Mouse (Mus musculus): ENCODE data around the gene Prkce. TPM values are rescaled to one million over a fixed set of nuclear protein-coding genes. Genes with fewer than 3 reads are reported as not detected.
A peak's percentile ranks its signal among the peaks of the same experiment; 100 is the strongest.

Prkce gene
- polyA plus RNA-seq, 1 experiment from 2014 or later: 0.77 TPM

DNA sequence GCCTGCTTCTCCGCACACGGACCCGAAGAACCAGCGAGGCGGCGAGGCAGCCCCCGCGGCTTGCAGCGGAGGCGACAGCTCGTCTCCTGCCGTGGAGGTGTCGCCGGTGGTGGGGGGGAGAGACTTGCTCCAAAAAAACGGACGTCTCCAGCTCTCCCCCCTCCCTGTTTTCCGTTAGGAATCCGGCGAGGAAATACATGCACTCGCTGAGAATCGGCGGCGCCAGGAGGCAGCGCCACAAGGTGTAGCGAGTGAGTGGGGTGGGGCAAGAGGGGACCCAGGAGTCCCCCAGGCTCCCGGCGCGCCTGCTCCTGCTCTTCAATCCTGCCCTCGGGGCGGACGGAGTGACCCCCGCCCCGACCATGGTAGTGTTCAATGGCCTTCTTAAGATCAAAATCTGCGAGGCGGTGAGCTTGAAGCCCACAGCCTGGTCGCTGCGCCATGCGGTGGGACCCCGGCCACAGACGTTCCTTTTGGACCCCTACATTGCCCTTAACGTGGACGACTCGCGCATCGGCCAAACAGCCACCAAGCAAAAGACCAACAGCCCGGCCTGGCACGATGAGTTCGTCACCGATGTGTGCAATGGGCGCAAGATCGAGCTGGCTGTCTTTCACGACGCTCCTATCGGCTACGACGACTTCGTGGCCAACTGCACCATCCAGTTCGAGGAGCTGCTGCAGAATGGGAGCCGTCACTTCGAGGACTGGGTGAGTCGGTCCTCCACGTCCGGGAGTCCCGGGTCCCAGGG, 821 bp downstream of the Prkce start:
- Histone ChIP-seq H3K4me2 (ENCODE audit: low read depth, low read length) (peak overlapping the region; percentile 86), H3K4me1 (ENCODE audit: control insufficient read depth, low read depth, low read length) (peaks cover 10% of the 10 kb centered on the region), H3K27me3 (ENCODE audit: control insufficient read depth, insufficient read depth, low read depth, low read length) (peaks cover 36% of the 10 kb centered on the region), H3K9ac (ENCODE audit: low read depth, low read length) (peak overlapping the region; percentile 64), H3K36me3 (ENCODE audit: control insufficient read depth, insufficient read depth) (no peaks in the 10 kb centered on the region; the same call in 1 of the 2 replicates), H3K4me3 (ENCODE audit: low read depth, low read length) (peak overlapping the region; percentile 74), H3K27ac (ENCODE audit: low read length) (no peak overlapping the region), H3K9me3 (replicated peaks; ENCODE audit: control insufficient read depth, low read length) (no peaks in the 10 kb centered on the region)
- whole genome bisulfite sequencing (ENCODE audit: insufficient replicate concordance): under 1% methylated on average over 60 of the region's 64 CpGs
- no peak for ATAC-seq (ENCODE audit: low read depth)

DNA sequence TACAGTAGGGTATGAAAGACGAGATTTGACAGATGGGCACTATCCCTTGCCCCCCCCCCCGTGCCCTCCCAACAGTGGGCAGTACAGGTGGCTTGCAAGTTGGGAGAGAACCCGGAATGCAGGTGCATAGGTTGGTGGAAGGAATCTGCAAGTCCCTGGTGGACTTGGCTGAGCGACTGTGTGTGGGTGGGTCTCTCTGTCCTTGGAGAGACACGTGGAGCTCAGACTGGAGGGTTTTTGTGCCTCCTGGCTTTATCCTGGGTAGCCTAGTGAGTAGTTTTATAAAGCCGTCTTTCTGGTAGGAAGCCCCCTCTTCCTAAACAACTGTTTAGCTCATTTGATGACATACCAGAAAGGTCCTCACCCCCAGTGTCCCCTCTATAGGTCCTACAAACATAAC, 1.5 kb downstream of the Prkce start:
- H3K4me2 ChIP-seq (ENCODE audit: low read depth, low read length): peak overlapping the region; percentile 86

DNA sequence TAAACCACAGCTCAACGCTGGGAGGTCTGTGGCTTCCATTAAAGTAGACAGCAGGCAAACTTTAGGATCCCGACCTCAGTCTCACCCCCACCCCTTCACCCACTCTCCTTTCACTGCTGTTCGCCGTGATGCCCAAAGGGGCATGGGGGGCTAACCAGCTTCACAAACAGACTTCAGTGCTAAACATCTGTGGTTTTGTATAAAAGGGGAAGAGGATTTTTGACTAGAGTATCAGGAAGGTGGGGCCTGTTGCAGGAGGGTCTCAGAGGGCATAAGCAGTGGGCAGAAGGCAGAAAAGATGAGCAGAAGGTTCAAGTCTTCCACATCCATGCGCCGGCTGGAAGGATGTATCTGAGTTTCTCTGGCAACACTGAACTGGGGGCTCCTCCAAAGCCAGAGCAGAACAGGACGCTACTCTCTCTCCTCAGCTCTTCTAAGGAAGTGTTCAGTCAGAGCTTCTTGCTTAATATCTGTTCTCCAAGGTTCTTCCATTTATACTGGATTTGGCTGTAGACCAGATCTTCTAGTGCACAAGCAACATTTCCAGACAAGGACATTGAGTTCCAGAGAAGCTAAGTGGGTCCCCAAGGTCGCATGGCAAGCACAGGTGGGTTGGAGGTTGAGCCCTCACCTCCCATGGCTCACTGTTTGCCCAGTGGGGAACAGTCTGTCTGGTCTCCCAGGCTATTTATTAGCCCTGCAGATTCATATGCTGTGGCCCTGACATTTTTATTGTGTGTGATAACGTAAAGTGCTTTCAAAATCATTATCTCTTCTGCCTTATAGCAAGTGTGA, 2.8 kb downstream of the Prkce start:
- H3K9ac ChIP-seq (ENCODE audit: low read depth, low read length): no peak overlapping the region
- 43% methylated on average over 9 of the region's 9 CpGs for WGBS (ENCODE audit: insufficient replicate concordance)
- H3K9me3 ChIP-seq (replicated peaks; ENCODE audit: control insufficient read depth, low read length): no peaks in the 10 kb centered on the region

More for the DNA sequence above, 1.5 kb downstream of the Prkce start:
- peaks cover 10% of the 10 kb centered on the region for H3K4me1 ChIP-seq (ENCODE audit: control insufficient read depth, low read depth, low read length)
- ATAC-seq (ENCODE audit: low read depth): no peak
- H3K9ac ChIP-seq (ENCODE audit: low read depth, low read length): no peak overlapping the region; the same call in 1 of the 2 replicates
- peaks cover 36% of the 10 kb centered on the region for H3K27me3 ChIP-seq (ENCODE audit: control insufficient read depth, insufficient read depth, low read depth, low read length)
- H3K27ac ChIP-seq (ENCODE audit: low read length): no peak overlapping the region
- H3K4me3 ChIP-seq (ENCODE audit: low read depth, low read length): peak overlapping the region; percentile 74
- H3K9me3 ChIP-seq (replicated peaks; ENCODE audit: control insufficient read depth, low read length): no peaks in the 10 kb centered on the region
- 29% methylated on average over 6 of the region's 6 CpGs for WGBS (ENCODE audit: insufficient replicate concordance)
- H3K36me3 ChIP-seq (ENCODE audit: control insufficient read depth, insufficient read depth): no peaks in the 10 kb centered on the region; the same call in 1 of the 2 replicates

DNA sequence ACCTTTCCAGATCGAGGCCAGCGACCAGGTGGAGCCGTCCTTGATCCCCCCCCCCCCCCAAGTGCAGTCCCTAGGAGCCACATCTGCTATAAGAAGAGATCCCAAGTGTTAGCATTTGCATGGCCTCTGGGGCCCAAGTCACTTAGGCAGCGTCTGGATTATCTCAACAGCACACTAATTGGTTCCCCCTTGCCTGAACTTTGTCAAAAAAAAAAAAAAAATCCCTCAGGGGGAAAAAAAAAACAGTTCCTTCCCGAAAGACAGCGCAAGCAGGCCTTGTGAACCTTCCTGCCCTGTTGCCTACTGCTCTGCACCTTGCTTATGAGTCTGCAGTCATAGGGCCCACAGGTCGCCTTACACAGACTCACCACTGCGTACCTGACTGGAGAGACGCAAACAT, 7.9 kb downstream of the Prkce start:
- no peak overlapping the region for H3K9ac ChIP-seq (ENCODE audit: low read depth, low read length)
- no peak for ATAC-seq (ENCODE audit: low read depth)
- H3K27me3 ChIP-seq (ENCODE audit: control insufficient read depth, insufficient read depth, low read depth, low read length): no peaks in the 10 kb centered on the region
- no peaks in the 10 kb centered on the region for H3K9me3 ChIP-seq (replicated peaks; ENCODE audit: control insufficient read depth, low read length)
- no peak overlapping the region for H3K4me3 ChIP-seq (ENCODE audit: low read depth, low read length)
- H3K27ac ChIP-seq (ENCODE audit: low read length): no peak overlapping the region
- no peak overlapping the region for H3K4me2 ChIP-seq (ENCODE audit: low read depth, low read length)
- WGBS (ENCODE audit: insufficient replicate concordance): 51% methylated on average over 9 of the region's 9 CpGs
- no peaks in the 10 kb centered on the region for H3K4me1 ChIP-seq (ENCODE audit: control insufficient read depth, low read depth, low read length)
- H3K36me3 ChIP-seq (ENCODE audit: control insufficient read depth, insufficient read depth): no peaks in the 10 kb centered on the region; the same call in 1 of the 2 replicates

More for the DNA sequence above, 2.8 kb downstream of the Prkce start:
- Histone ChIP-seq H3K36me3 (ENCODE audit: control insufficient read depth, insufficient read depth) (no peaks in the 10 kb centered on the region; the same call in 1 of the 2 replicates), H3K4me2 (ENCODE audit: low read depth, low read length) (peak overlapping the region; percentile 13; the same call in 1 of the 2 replicates), H3K27me3 (ENCODE audit: control insufficient read depth, insufficient read depth, low read depth, low read length) (peaks cover 36% of the 10 kb centered on the region), H3K4me3 (ENCODE audit: low read depth, low read length) (no peak overlapping the region), H3K4me1 (ENCODE audit: control insufficient read depth, low read depth, low read length) (peaks cover 10% of the 10 kb centered on the region), H3K27ac (ENCODE audit: low read length) (no peak overlapping the region)
- no peak for ATAC-seq (ENCODE audit: low read depth)

DNA sequence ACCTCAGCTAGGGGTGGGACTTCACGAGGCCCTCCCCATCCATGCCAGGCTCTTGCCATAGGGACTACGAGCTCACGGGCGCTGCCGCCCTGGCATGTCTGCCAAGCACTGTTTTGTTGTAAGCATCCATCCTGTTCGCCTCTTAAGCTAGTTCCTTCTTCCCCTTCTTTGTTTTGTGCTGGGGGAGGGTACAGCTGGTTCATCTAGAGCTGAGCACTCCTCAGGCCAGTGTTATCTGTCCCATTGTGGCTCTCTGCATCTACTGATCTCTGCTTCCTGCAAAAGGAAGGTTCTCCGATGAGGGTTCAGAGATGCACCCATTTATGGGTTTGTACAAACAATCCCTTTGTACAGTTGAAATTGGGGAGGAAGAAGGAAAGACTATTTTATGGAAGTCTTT, 9.1 kb downstream of the Prkce start:
- no peaks in the 10 kb centered on the region; the same call in 1 of the 2 replicates for H3K36me3 ChIP-seq (ENCODE audit: control insufficient read depth, insufficient read depth)
- no peaks in the 10 kb centered on the region for H3K4me1 ChIP-seq (ENCODE audit: control insufficient read depth, low read depth, low read length)
- 37% methylated on average over 7 of the region's 7 CpGs for WGBS (ENCODE audit: insufficient replicate concordance)
- H3K4me3 ChIP-seq (ENCODE audit: low read depth, low read length): no peak overlapping the region
- H3K27ac ChIP-seq (ENCODE audit: low read length): no peak overlapping the region
- no peak overlapping the region for H3K9ac ChIP-seq (ENCODE audit: low read depth, low read length)
- no peaks in the 10 kb centered on the region for H3K9me3 ChIP-seq (replicated peaks; ENCODE audit: control insufficient read depth, low read length)
- no peaks in the 10 kb centered on the region for H3K27me3 ChIP-seq (ENCODE audit: control insufficient read depth, insufficient read depth, low read depth, low read length)
- no peak overlapping the region for H3K4me2 ChIP-seq (ENCODE audit: low read depth, low read length)
- no peak for ATAC-seq (ENCODE audit: low read depth)

DNA sequence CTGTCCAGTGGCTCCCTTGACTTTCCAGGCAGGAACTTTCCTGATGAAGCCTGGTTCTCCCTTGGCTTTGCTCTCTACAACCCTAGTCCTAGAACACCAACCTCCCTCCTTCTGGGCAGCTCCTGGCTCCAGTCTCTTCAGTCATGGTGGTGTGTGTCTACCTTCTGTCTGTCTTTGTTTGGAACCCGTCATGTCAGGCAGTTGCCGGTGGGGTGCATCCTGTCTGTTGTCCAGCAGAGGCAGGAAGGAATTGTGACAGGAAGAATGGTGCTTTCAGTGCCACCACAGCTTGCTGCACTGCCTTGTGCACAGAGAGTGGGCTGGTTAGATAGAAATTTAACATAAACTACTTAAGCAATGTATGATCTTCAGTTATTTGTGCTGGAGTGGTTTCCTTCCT, 16.2 kb downstream of the Prkce start:
- Histone ChIP-seq H3K27ac (ENCODE audit: low read length) (no peak overlapping the region), H3K9ac (ENCODE audit: low read depth, low read length) (no peak overlapping the region), H3K4me3 (ENCODE audit: low read depth, low read length) (no peak overlapping the region), H3K9me3 (replicated peaks; ENCODE audit: control insufficient read depth, low read length) (no peaks in the 10 kb centered on the region), H3K4me2 (ENCODE audit: low read depth, low read length) (no peak overlapping the region), H3K27me3 (ENCODE audit: control insufficient read depth, insufficient read depth, low read depth, low read length) (no peaks in the 10 kb centered on the region), H3K36me3 (ENCODE audit: control insufficient read depth, insufficient read depth) (no peaks in the 10 kb centered on the region), H3K4me1 (ENCODE audit: control insufficient read depth, low read depth, low read length) (peaks cover 2% of the 10 kb centered on the region; the same call in 1 of the 2 replicates)
- no peak for ATAC-seq (ENCODE audit: low read depth)
- WGBS (ENCODE audit: insufficient replicate concordance): 16% methylated on average over 2 of the region's 2 CpGs

DNA sequence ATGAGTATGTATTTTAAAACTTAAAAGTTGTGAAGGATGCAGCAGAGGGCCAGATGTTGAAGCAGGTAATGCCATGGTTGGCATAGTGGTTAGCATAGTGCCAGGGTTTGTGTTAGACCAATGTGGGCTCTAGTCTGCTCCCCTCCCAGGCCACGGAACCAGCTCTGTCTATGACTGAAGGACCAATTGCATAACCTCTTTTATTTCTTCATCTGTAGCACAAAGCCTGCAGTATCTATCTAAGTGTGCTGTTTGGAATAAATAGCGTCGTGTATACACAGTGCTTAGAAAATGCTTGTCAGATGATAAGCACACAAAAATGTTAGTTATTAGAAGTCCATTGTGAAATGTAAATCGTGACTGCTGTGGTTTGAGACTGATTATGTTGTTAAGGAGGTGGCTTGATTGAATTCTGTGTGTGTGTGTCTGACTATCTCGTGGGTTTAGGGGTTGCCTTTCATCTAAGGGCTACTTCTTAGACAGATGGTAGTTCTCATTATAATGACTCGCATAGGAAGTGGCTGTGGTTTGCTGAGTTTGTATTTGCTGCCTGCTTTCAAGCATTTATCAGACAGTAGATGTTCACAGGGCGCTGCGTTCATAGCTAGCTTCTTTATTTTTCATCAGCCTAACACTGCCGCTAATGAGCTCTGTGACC, 17.1 kb downstream of the Prkce start:
- 17% methylated on average over 9 of the region's 9 CpGs for WGBS (ENCODE audit: insufficient replicate concordance)
- Histone ChIP-seq H3K9me3 (replicated peaks; ENCODE audit: control insufficient read depth, low read length) (no peaks in the 10 kb centered on the region), H3K9ac (ENCODE audit: low read depth, low read length) (no peak overlapping the region), H3K27ac (ENCODE audit: low read length) (no peak overlapping the region), H3K36me3 (ENCODE audit: control insufficient read depth, insufficient read depth) (no peaks in the 10 kb centered on the region), H3K4me3 (ENCODE audit: low read depth, low read length) (no peak overlapping the region), H3K4me2 (ENCODE audit: low read depth, low read length) (no peak overlapping the region), H3K4me1 (ENCODE audit: control insufficient read depth, low read depth, low read length) (peaks cover 2% of the 10 kb centered on the region; the same call in 1 of the 2 replicates), H3K27me3 (ENCODE audit: control insufficient read depth, insufficient read depth, low read depth, low read length) (no peaks in the 10 kb centered on the region)
- ATAC-seq (ENCODE audit: low read depth): no peak

DNA sequence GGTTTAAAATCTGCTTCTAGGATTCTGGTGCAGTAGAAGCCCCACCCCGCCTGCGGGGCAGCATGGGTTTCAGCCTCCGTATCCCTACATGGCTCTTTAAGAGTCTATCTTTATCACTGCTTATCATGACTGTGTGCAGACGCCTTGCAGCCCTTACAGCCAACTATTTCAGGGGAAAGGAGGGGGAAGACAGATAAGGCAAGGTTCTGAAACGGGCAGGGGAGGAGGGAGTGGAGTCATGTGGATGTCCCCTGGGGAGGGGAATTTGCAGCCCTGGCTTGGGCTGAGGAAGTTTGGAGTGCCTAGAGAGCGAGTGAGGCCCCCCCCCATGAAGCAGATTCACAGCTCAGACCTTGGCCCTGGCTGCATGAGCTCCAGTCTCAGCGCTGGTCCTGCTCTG, 18.0 kb downstream of the Prkce start:
- H3K9ac ChIP-seq (ENCODE audit: low read depth, low read length): no peak overlapping the region
- H3K4me2 ChIP-seq (ENCODE audit: low read depth, low read length): peak overlapping the region; percentile 22; the same call in 1 of the 2 replicates
- H3K27me3 ChIP-seq (ENCODE audit: control insufficient read depth, insufficient read depth, low read depth, low read length): no peaks in the 10 kb centered on the region
- ATAC-seq (ENCODE audit: low read depth): peak; percentile 74
- WGBS (ENCODE audit: insufficient replicate concordance): 6% methylated on average over 7 of the region's 7 CpGs
- H3K4me3 ChIP-seq (ENCODE audit: low read depth, low read length): no peak overlapping the region
- no peaks in the 10 kb centered on the region for H3K9me3 ChIP-seq (replicated peaks; ENCODE audit: control insufficient read depth, low read length)
- no peak overlapping the region for H3K27ac ChIP-seq (ENCODE audit: low read length)
- H3K4me1 ChIP-seq (ENCODE audit: control insufficient read depth, low read depth, low read length): peaks cover 2% of the 10 kb centered on the region; the same call in 1 of the 2 replicates
- H3K36me3 ChIP-seq (ENCODE audit: control insufficient read depth, insufficient read depth): no peaks in the 10 kb centered on the region
